Mouse (Mus musculus): Measurements from ENCODE around the gene Rnls. TPM values are rescaled to one million over a fixed set of nuclear protein-coding genes. Genes with fewer than 3 reads are reported as not detected.

The Rnls gene
- total and polyA plus RNA-seq, 3 experiments = 1.7 to 3.7 (median 2.8) TPM

DNA sequence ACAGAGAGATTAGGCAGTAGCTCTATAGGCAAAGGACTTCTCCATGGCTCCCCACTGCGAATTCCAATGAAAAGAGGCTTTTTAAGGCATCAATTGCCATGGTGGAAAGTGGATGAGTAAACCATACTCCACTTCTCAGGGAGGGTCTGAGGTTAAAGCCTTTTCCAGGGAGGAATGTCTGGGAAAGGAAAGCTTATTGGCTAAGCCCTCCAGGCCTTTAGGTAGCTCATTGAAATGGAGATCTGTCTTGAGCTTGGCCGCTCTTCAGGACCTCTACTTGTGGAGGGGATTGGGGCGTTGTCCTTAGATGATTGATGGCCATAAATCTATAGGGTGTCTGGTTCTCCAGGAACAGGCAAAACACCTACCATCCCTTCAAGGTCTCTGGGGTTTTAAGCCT lies 213.2 kb downstream of the Rnls start:
- in situ Hi-C loops (cut with MboI; ENCODE audit: low pct_ligation_motif_present, low pct_unique_long_range_greater_than_20kb, low sequenced_read_pairs) = no loop called here
- H3K4me2 ChIP-seq (ENCODE audit: insufficient read depth, low read depth, poor library complexity, severe bottlenecking) = no peak overlapping the region
- H3K27me3 ChIP-seq (replicated peaks) = no peaks in the 10 kb centered on the region
- H3K4me3 ChIP-seq (replicated peaks in 1 of 3; ENCODE audit: low read depth in 2 of 3, low read length in 2 of 3, poor library complexity in 1 of 3) = no peak overlapping the region
- no peak for TF ChIP-seq ZC3H11A (IDR thresholded peaks at IDR 0.05; ENCODE audit: low read depth, low read length)
- no peak for TF ChIP-seq JUND (conservative IDR thresholded peaks at IDR 0.05; ENCODE audit: low read depth, low read length)
- no peak for TF ChIP-seq ZNF384 (IDR thresholded peaks at IDR 0.05; ENCODE audit: low read depth, low read length)
- TF ChIP-seq ELF1 (IDR thresholded peaks at IDR 0.05; ENCODE audit: low read depth, low read length) = no peak
- no peak for TF ChIP-seq MAFK (IDR thresholded peaks at IDR 0.05; ENCODE audit: insufficient replicate concordance, low read length)
- TF ChIP-seq KAT2A (IDR thresholded peaks at IDR 0.05; ENCODE audit: insufficient replicate concordance, low read length) = no peak
- no peaks in the 10 kb centered on the region for H3K36me3 ChIP-seq (replicated peaks in 1 of 2; ENCODE audit: control insufficient read depth in 1 of 2, insufficient read depth in 1 of 2, low read length in 1 of 2)
- no peaks in the 10 kb centered on the region for H3K9me3 ChIP-seq (replicated peaks; ENCODE audit: low read length)
- DNase-seq (ENCODE audit: extremely low read depth) = no peak
- peaks cover 4 to 11% of the 10 kb centered on the region in 2 experiments; a peak in 2 of 4 replicates for H3K4me1 ChIP-seq (ENCODE audit: control insufficient read depth in 1 of 2, insufficient read depth in 2 of 2)
- dilution Hi-C loops (cut with MboI; ENCODE audit: extremely low pct_ligation_motif_present, extremely low pct_unique_long_range_greater_than_20kb, low sequenced_read_pairs) = no loop called here
- H3K27ac ChIP-seq (ENCODE audit: insufficient read depth, low read depth) = no peak overlapping the region
- no peaks in the 10 kb centered on the region for H3K79me2 ChIP-seq (replicated peaks; ENCODE audit: control insufficient read depth, extremely low read depth, insufficient read depth, poor library complexity, severe bottlenecking)
- no peak overlapping the region for H3K9ac ChIP-seq (ENCODE audit: insufficient read depth, low read depth)

DNA sequence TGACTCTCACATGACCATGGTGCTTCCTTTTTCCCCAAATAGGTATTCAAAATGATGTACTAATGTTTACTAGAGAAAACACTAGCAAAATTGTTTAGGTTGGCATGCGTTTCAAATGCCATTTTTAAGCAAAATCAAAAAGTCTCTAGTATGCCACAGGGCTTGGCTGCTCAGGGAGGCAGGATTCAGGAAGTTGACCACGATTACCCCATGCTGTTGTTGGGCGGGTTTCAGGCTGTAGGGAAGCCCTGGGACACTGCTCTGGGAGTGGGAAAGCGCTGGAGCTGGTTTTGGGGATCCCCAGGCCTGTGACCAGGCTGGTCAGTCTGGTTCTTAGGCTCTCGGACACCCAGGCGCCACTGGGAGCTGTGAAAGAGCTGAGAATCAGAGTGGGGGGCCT lies 213.7 kb downstream of the Rnls start:
- H3K4me1 ChIP-seq (ENCODE audit: control insufficient read depth in 1 of 2, insufficient read depth in 2 of 2) = peaks cover 4 to 11% of the 10 kb centered on the region in 2 experiments; a peak in 2 of 4 replicates
- H3K27ac ChIP-seq (ENCODE audit: insufficient read depth, low read depth) = no peak overlapping the region
- H3K9me3 ChIP-seq (replicated peaks; ENCODE audit: low read length) = no peaks in the 10 kb centered on the region
- H3K79me2 ChIP-seq (replicated peaks; ENCODE audit: control insufficient read depth, extremely low read depth, insufficient read depth, poor library complexity, severe bottlenecking) = no peaks in the 10 kb centered on the region
- TF ChIP-seq TBP (conservative IDR thresholded peaks at IDR 0.05; ENCODE audit: low read depth, low read length) (no peak), POLR2A (IDR thresholded peaks at IDR 0.05; ENCODE audit: low read depth, low read length) (no peak), SMC3 (IDR thresholded peaks at IDR 0.05; ENCODE audit: low read depth, low read length) (no peak), MYC (IDR thresholded peaks at IDR 0.05; ENCODE audit: low read depth, low read length) (no peak), RAD21 (IDR thresholded peaks at IDR 0.05; ENCODE audit: low read depth, low read length) (no peak)
- H3K4me3 ChIP-seq (replicated peaks in 1 of 3; ENCODE audit: low read depth in 2 of 3, low read length in 2 of 3, poor library complexity in 1 of 3) = no peak overlapping the region
- in situ Hi-C loops (cut with MboI; ENCODE audit: low pct_ligation_motif_present, low pct_unique_long_range_greater_than_20kb, low sequenced_read_pairs) (no loop called here), dilution Hi-C loops (cut with MboI; ENCODE audit: extremely low pct_ligation_motif_present, extremely low pct_unique_long_range_greater_than_20kb, low sequenced_read_pairs) (no loop called here)
- H3K36me3 ChIP-seq (replicated peaks in 1 of 2; ENCODE audit: control insufficient read depth in 1 of 2, insufficient read depth in 1 of 2, low read length in 1 of 2) = no peaks in the 10 kb centered on the region
- DNase-seq (ENCODE audit: extremely low read depth) = no peak
- no peaks in the 10 kb centered on the region for H3K27me3 ChIP-seq (replicated peaks)
- no peak overlapping the region for H3K9ac ChIP-seq (ENCODE audit: insufficient read depth, low read depth)
- H3K4me2 ChIP-seq (ENCODE audit: insufficient read depth, low read depth, poor library complexity, severe bottlenecking) = no peak overlapping the region

DNA sequence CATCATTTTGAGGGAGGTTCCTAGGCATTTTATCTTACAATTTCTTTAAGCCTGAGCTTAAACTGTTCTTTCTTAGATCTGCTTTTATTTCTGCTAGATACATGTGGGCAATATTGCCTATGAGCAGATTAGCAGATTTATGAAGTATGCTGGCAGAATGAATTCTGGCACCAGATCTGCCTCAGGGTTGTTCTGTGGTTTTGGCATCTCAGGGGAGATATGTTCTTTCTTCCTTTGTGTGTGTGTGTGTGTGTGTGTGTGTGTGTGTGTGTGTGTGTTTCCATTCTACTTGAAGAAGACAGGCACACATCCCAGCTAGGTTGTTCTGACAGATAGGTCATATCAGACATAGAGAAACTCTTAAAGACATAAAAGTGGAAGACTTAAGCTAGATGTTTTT lies 218.1 kb downstream of the Rnls start:
- no peak overlapping the region for H3K4me2 ChIP-seq (ENCODE audit: insufficient read depth, low read depth, poor library complexity, severe bottlenecking)
- no peaks in the 10 kb centered on the region for H3K79me2 ChIP-seq (replicated peaks; ENCODE audit: control insufficient read depth, extremely low read depth, insufficient read depth, poor library complexity, severe bottlenecking)
- no peak overlapping the region for H3K9ac ChIP-seq (ENCODE audit: insufficient read depth, low read depth)
- H3K9me3 ChIP-seq (replicated peaks; ENCODE audit: low read length) = no peaks in the 10 kb centered on the region
- no peak overlapping the region for H3K27ac ChIP-seq (ENCODE audit: insufficient read depth, low read depth)
- TF ChIP-seq BHLHE40 (IDR thresholded peaks at IDR 0.05; ENCODE audit: low read depth, low read length) (no peak), JUN (IDR thresholded peaks at IDR 0.05; ENCODE audit: insufficient read depth, low read depth, low read length) (no peak), UBTF (IDR thresholded peaks at IDR 0.05; ENCODE audit: low read depth, low read length) (no peak), CHD2 (IDR thresholded peaks at IDR 0.05; ENCODE audit: low read length) (no peak)
- H3K27me3 ChIP-seq (replicated peaks) = no peaks in the 10 kb centered on the region
- no peaks in the 10 kb centered on the region for H3K36me3 ChIP-seq (replicated peaks in 1 of 2; ENCODE audit: control insufficient read depth in 1 of 2, insufficient read depth in 1 of 2, low read length in 1 of 2)
- H3K4me3 ChIP-seq (replicated peaks in 1 of 3; ENCODE audit: low read depth in 2 of 3, low read length in 2 of 3, poor library complexity in 1 of 3) = no peak overlapping the region
- H3K4me1 ChIP-seq (ENCODE audit: control insufficient read depth in 1 of 2, insufficient read depth in 2 of 2) = peaks cover 4 to 11% of the 10 kb centered on the region in 2 experiments; a peak in 2 of 4 replicates
- dilution Hi-C loops (cut with MboI; ENCODE audit: extremely low pct_ligation_motif_present, extremely low pct_unique_long_range_greater_than_20kb, low sequenced_read_pairs) (no loop called here), in situ Hi-C loops (cut with MboI; ENCODE audit: low pct_ligation_motif_present, low pct_unique_long_range_greater_than_20kb, low sequenced_read_pairs) (no loop called here)
- no peak for DNase-seq (ENCODE audit: extremely low read depth)

Measured in CH12.LX (cell line).